Mouse (Mus musculus): ENCODE measurements at regions not wholly inside any gene's neighbourhood (a gene's known extent, or its start where the extent isn't known, plus 50 kb on each side); places are given as distances from the start of the nearest gene placed in this dataset.

DNA sequence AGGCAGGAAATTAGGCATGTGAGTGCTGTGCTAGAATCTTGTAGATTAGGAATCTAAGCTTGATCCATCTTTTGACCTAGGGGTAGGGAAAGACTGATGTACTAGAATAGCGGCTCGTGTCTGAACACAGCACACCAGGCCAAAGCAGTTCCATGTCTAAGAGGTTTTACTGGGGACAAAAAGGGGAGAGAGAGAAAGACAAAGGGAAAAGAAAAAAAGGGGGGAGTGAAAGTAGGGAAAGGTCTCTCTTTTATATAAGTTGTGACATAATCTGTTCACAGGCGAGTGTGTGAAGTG lies 144.4 kb downstream of the Tbc1d30 start:
- no peaks in the 10 kb centered on the region for H3K79me2 ChIP-seq (replicated peaks; ENCODE audit: control insufficient read depth, extremely low read depth, insufficient read depth, poor library complexity, severe bottlenecking)
- no peak for DNase-seq (ENCODE audit: extremely low read depth)
- H3K9ac ChIP-seq (ENCODE audit: insufficient read depth, low read depth): no peak overlapping the region
- H3K4me3 ChIP-seq (replicated peaks in 1 of 3; ENCODE audit: low read depth in 2 of 3, low read length in 2 of 3, poor library complexity in 1 of 3): no peak overlapping the region
- dilution Hi-C loops (cut with MboI; ENCODE audit: extremely low pct_ligation_motif_present, extremely low pct_unique_long_range_greater_than_20kb, low sequenced_read_pairs) (no loop called here), in situ Hi-C loops (cut with MboI; ENCODE audit: low pct_ligation_motif_present, low pct_unique_long_range_greater_than_20kb, low sequenced_read_pairs) (no loop called here)
- no peak for TF ChIP-seq MAFK (IDR thresholded peaks at IDR 0.05; ENCODE audit: insufficient replicate concordance, low read length)
- TF ChIP-seq POLR2AphosphoS2 (IDR thresholded peaks at IDR 0.05; ENCODE audit: low read depth, low read length): no peak
- TF ChIP-seq SIN3A (IDR thresholded peaks at IDR 0.05; ENCODE audit: low read length): no peak
- TF ChIP-seq ELF1 (IDR thresholded peaks at IDR 0.05; ENCODE audit: low read depth, low read length): no peak
- TF ChIP-seq KAT2A (IDR thresholded peaks at IDR 0.05; ENCODE audit: insufficient replicate concordance, low read length): no peak
- no peak for TF ChIP-seq RCOR1 (conservative IDR thresholded peaks at IDR 0.05; ENCODE audit: low read depth, low read length)
- no peak for TF ChIP-seq CHD2 (IDR thresholded peaks at IDR 0.05; ENCODE audit: low read length)
- TF ChIP-seq MAZ (IDR thresholded peaks at IDR 0.05; ENCODE audit: low read depth, low read length): no peak
- TF ChIP-seq NELFE (IDR thresholded peaks at IDR 0.05; ENCODE audit: low read depth, low read length): no peak
- TF ChIP-seq RAD21 (IDR thresholded peaks at IDR 0.05; ENCODE audit: low read depth, low read length): no peak
- no peaks in the 10 kb centered on the region for H3K36me3 ChIP-seq (replicated peaks in 1 of 2; ENCODE audit: control insufficient read depth in 1 of 2, insufficient read depth in 1 of 2, low read length in 1 of 2)
- H3K4me2 ChIP-seq (ENCODE audit: insufficient read depth, low read depth, poor library complexity, severe bottlenecking): no peak overlapping the region
- H3K27me3 ChIP-seq (replicated peaks): no peaks in the 10 kb centered on the region
- no peaks in the 10 kb centered on the region for H3K4me1 ChIP-seq (ENCODE audit: control insufficient read depth in 1 of 2, insufficient read depth in 2 of 2)
- no peaks in the 10 kb centered on the region for H3K9me3 ChIP-seq (replicated peaks; ENCODE audit: low read length)
- no peak overlapping the region for H3K27ac ChIP-seq (ENCODE audit: insufficient read depth, low read depth)
